Mouse (Mus musculus) 3T3-L1 (cell line): ENCODE measurements around the gene Polr1e.
A peak's percentile ranks its signal among the peaks of the same experiment; 100 is the strongest.
"Not testable (repeated sequence)": the region's sequence is repeated elsewhere in the genome, so short reads cannot be mapped to it uniquely, and the experiment has no call there.

ENCODE experiments used
- DNase-seq: peaks from one replicate; pipeline ENCODE4 v3.0.0-alpha.2; 2015; ENCODE audit warnings: low read depth, low spot score

Polr1e gene

DNA sequence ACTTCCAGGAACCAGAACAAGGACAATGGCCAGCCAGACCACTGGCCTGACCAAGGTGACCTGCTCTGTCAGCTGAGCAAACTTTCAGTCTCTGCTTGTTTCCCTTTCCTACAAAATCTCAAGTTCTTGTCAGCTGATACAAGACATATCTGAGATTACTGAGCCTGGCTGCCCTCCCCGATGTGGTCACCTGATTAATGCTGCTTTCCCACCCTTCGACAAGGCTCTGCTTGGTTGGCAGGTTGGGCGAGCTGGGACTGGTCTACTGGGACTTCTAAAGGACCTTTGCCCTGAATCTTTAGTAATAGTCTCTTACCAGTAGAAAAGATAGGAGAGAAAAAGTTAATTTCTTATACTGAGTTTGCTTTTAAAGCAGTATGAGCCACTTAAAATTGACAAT, 12.9 kb upstream of the Polr1e start:
- DNase-seq = peak; percentile 6

DNA sequence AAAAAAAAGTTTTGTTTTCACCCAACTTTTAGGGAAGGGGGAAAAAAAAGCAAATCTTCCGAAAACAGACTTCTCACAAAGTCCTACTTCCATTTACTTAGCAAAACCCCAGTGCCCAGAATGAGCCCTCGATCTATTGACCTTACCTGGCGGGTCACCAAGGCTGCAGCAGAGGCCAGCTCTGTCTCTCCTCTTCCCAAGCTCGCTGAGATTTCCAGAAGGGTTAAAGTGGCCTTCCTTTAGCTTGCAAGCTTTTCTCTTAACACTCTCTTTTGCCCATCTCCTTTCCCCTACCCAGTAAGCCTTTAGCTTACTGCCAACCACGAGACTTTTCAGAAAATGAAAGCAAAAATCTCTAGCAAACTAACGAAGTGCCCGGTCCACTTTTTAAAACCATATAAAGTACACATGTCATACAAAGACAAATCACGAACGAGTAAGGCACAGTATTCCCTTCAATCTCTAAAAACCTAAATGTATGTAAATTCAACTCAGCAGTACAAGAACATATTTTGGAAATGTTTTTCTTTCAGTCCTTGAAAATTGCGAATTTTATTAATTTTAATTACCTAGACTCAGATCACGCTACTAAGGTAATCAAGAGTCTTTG, 7.5 kb upstream of the Polr1e start:
- peak; percentile 45 for DNase-seq

DNA sequence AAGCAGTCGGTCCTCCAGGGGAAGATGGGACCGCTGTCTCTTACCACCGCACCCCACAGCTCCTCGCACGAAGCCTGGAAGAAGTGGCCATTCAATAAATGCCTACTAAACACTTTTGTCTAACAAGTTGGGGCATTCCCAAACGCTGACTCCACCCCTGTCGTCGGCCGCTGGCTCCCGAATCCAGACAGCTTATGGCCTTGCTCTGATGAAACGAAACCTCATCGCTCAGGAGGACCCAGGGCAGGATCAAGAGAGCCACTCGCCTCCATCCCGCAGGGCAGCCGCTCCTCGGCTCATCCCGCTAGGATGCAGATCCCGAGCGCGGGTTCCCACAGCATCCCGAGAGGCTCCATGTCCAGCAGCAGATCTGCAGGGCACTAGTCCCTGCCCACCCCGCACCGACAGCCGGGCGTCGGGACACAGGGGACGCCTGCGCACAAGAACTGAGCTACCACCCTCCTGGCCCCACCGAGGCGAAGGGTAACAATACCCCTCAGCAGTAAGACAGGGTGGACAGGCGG, 6.7 kb upstream of the Polr1e start:
- peak; percentile 87 for DNase-seq

- peak; percentile 100 for DNase-seq
Measured at GRCm38 (mm10) chr4:45012105-45012975, 6.0 kb upstream of the Polr1e start, which contains the start of gene Zbtb5. Gene Zbtb5, minus strand, starts transcription at chr4:45012412.

- peak; percentile 33 for DNase-seq
Measured at GRCm38 (mm10) chr4:45013031-45013431, 5.4 kb upstream of the Polr1e start.

GRCm38 (mm10) chr4:45013537-45013936, 4.8 kb upstream of the Polr1e start:
- no peak for DNase-seq

- DNase-seq = peak; percentile 77
Measured at GRCm38 (mm10) chr4:45015615-45016014, 2.8 kb upstream of the Polr1e start.

- DNase-seq = peak; percentile 31
Measured at GRCm38 (mm10) chr4:45019009-45019408, 626 bp downstream of the Polr1e start.

- no peak for DNase-seq
Measured at GRCm38 (mm10) chr4:45026459-45026858, 8.1 kb downstream of the Polr1e start.

DNA sequence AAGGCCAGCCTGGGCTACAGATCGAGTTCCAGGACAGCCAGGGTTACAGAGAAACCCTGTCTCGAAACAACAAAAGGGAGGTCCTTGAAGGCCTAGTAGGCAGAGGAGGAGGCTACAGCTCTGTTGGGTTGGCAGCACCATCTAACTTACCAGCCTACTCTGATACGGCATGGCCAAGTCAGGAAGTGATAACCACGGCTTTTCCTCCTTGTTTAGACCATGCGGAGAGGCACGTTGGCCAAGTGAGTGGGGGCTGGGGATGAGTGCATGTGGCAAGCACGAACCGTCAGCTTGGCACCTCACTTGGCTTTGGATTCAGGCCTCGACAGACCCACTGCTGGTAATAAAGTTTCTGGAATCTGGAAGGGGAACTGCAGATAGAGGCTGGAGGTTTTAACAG, 14.2 kb downstream of the Polr1e start:
- DNase-seq = no peak

GRCm38 (mm10) chr4:45034693-45035628, 16.6 kb downstream of the Polr1e start:
- DNase-seq = no peak

DNA sequence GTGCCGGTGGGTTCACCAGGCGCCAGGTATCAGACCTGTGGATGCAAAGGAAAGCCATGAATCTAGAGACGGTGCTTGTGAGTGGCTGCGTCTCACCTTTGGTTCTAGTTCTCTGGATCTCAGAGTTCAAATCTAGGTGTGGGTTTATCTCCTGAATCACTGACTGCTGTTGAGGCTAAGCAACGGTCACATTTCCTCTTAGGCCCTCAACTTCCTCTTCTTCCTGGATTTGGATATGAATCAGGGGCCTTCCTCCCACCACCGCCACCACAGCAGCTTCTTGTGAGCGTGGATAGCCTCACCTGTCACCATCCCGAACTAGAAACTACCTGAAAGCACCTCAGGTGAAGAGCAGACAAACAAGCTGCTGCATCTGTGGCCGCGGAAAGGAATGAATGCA, 17.7 kb downstream of the Polr1e start:
- no peak for DNase-seq

DNA sequence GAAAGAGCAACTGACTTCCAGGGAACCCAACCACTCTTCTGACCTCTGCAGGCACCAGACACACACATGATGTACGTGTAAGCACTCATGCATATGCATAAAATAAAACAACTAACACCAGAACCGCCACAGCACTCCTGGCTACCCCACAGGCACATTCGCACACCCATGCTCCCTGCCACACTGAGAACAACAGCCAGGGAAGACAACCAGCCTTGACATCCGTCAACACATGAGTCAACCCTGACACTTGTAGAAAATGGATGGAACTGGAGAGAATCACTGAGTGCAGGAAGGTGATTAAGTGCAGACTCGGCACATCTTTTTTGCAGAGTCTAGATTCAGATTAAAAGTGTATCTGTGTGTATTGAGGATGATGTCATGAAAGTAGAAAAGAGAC, 18.2 kb downstream of the Polr1e start:
- no peak for DNase-seq

GRCm38 (mm10) chr4:45037455-45038410, 19.4 kb downstream of the Polr1e start:
- DNase-seq = no peak

GRCm38 (mm10) chr4:45038879-45039278, 20.5 kb downstream of the Polr1e start:
- DNase-seq = peak; percentile 42

DNA sequence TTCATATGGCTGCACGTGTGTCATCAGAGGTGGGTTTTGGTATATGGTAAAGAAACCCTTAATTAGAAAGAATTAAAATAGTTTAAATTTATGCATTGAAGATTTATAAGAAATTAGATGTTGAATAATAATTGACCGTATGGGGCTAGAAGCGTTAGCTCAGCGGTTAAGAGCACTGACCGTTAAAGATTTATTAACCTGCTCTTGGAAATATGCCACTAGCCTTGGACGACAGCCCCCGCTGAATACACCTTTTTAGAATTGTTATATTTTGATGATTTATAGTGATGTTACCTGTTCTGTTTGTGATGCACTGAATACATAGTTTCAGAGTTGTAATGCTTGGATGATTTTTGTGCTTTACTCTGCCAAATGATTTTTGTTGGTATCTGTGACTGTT, 21.2 kb downstream of the Polr1e start:
- not testable (repeated sequence) for DNase-seq

DNA sequence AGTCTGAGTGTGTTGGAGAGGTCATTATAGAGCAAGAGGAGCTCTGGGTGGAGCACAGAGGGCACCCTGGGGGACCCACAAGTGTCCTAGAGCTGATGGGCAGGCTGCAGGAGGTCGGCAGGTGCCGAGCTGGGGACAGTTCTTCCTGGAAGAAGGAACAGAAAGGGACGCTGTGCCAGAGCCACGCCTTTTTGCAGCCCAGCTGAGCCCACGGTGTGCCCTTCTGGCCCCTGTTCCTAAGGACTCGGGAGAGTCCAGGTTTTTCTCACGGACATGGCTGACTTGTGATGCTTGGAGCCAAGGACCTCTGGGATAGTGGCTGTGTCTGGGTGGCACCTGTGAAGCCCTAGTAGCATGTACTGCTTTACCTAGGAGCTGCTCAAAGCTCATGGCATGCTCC, 22.4 kb downstream of the Polr1e start:
- no peak for DNase-seq

GRCm38 (mm10) chr4:45046679-45047078, 28.3 kb downstream of the Polr1e start:
- DNase-seq = no peak

DNA sequence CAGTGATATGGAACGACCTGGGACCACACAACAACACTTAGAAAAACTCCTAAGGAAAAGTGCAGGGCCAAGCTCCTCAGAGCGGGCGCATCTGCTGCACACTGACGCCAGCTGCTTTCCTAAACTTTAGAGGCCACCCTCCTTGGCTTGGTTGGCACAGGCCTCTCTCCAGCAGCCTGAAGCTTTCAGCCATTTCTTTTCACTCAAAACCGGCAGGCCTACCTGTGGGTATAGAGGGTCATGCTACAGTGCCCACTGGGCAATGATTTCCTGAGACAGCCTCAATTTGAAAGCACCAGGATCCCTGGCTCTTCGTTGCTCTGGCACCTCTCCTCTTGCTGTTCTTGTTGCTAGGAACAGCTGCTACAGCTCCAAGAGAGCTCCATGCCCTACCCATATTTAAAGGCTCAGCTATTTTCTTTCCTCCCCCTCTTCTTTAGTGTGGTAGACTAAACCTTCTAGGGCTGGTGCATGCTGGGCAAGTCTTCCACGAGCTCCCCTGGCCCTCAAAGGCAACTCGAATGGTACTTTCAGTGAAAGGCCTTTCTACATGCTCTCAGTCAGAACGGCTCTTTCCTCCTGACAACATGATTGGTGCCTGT, 29.0 kb downstream of the Polr1e start:
- no peak for DNase-seq

- DNase-seq = no peak
Measured at GRCm38 (mm10) chr4:45047956-45048355, 29.6 kb downstream of the Polr1e start.
